Mouse (Mus musculus): ENCODE measurements at regions not wholly inside any gene's neighbourhood (a gene's known extent, or its start where the extent isn't known, plus 50 kb on each side); places are given as distances from the start of the nearest gene placed in this dataset.

GRCm38 (mm10) chr3:148633291-148633690, 357.1 kb downstream of the Adgrl2 start:
- H3K27ac ChIP-seq (replicated peaks; ENCODE audit: low read depth, low read length) = no peak overlapping the region

GRCm38 (mm10) chr3:148632449-148632848, 357.9 kb downstream of the Adgrl2 start:
- H3K4me3 ChIP-seq (ENCODE audit: insufficient read depth, low read depth, low read length) = no peak overlapping the region
- no peak overlapping the region for H3K27ac ChIP-seq (replicated peaks; ENCODE audit: low read depth, low read length)
- no peaks in the 10 kb centered on the region for H3K4me1 ChIP-seq (ENCODE audit: control insufficient read depth, insufficient read depth, insufficient read length, low read length)

More at GRCm38 (mm10) chr3:148633291-148633690, 357.1 kb downstream of the Adgrl2 start:
- H3K4me3 ChIP-seq (ENCODE audit: insufficient read depth, low read depth, low read length) = no peak overlapping the region
- no peaks in the 10 kb centered on the region for H3K4me1 ChIP-seq (ENCODE audit: control insufficient read depth, insufficient read depth, insufficient read length, low read length)

- H3K27ac ChIP-seq (replicated peaks; ENCODE audit: low read depth, low read length) = no peak overlapping the region
- H3K4me3 ChIP-seq (ENCODE audit: insufficient read depth, low read depth, low read length) = no peak overlapping the region
- H3K4me1 ChIP-seq (ENCODE audit: control insufficient read depth, insufficient read depth, insufficient read length, low read length) = no peaks in the 10 kb centered on the region
Observed at GRCm38 (mm10) chr3:148631415-148632192, 358.8 kb downstream of the Adgrl2 start.

- H3K27ac ChIP-seq (replicated peaks; ENCODE audit: low read depth, low read length) = no peak overlapping the region
- H3K4me3 ChIP-seq (ENCODE audit: insufficient read depth, low read depth, low read length) = no peak overlapping the region
- H3K4me1 ChIP-seq (ENCODE audit: control insufficient read depth, insufficient read depth, insufficient read length, low read length) = no peaks in the 10 kb centered on the region
Observed at GRCm38 (mm10) chr3:148630865-148631264, 359.5 kb downstream of the Adgrl2 start.

GRCm38 (mm10) chr3:148614971-148615671, 375.2 kb downstream of the Adgrl2 start:
- Histone ChIP-seq H3K27ac (replicated peaks; ENCODE audit: low read depth, low read length) (no peak overlapping the region), H3K4me1 (ENCODE audit: control insufficient read depth, insufficient read depth, insufficient read length, low read length) (no peaks in the 10 kb centered on the region), H3K4me3 (ENCODE audit: insufficient read depth, low read depth, low read length) (no peak overlapping the region)

GRCm38 (mm10) chr3:148613443-148613842, 376.9 kb downstream of the Adgrl2 start:
- Histone ChIP-seq H3K27ac (replicated peaks; ENCODE audit: low read depth, low read length) (no peak overlapping the region), H3K4me3 (ENCODE audit: insufficient read depth, low read depth, low read length) (no peak overlapping the region), H3K4me1 (ENCODE audit: control insufficient read depth, insufficient read depth, insufficient read length, low read length) (no peaks in the 10 kb centered on the region)

GRCm38 (mm10) chr3:148603276-148603675, 387.1 kb downstream of the Adgrl2 start:
- no peak overlapping the region for H3K27ac ChIP-seq (replicated peaks; ENCODE audit: low read depth, low read length)
- H3K4me1 ChIP-seq (ENCODE audit: control insufficient read depth, insufficient read depth, insufficient read length, low read length) = no peaks in the 10 kb centered on the region
- no peak overlapping the region for H3K4me3 ChIP-seq (ENCODE audit: insufficient read depth, low read depth, low read length)

- Histone ChIP-seq H3K4me1 (ENCODE audit: control insufficient read depth, insufficient read depth, insufficient read length, low read length) (no peaks in the 10 kb centered on the region), H3K27ac (replicated peaks; ENCODE audit: low read depth, low read length) (no peak overlapping the region), H3K4me3 (ENCODE audit: insufficient read depth, low read depth, low read length) (no peak overlapping the region)
Observed at GRCm38 (mm10) chr3:148602730-148603255, 387.6 kb downstream of the Adgrl2 start.

GRCm38 (mm10) chr3:148595561-148595960, 394.8 kb downstream of the Adgrl2 start:
- Histone ChIP-seq H3K4me3 (ENCODE audit: insufficient read depth, low read depth, low read length) (no peak overlapping the region), H3K4me1 (ENCODE audit: control insufficient read depth, insufficient read depth, insufficient read length, low read length) (no peaks in the 10 kb centered on the region), H3K27ac (replicated peaks; ENCODE audit: low read depth, low read length) (no peak overlapping the region)

GRCm38 (mm10) chr3:148589556-148589955, 400.8 kb downstream of the Adgrl2 start:
- Histone ChIP-seq H3K4me3 (ENCODE audit: insufficient read depth, low read depth, low read length) (no peak overlapping the region), H3K4me1 (ENCODE audit: control insufficient read depth, insufficient read depth, insufficient read length, low read length) (no peaks in the 10 kb centered on the region), H3K27ac (replicated peaks; ENCODE audit: low read depth, low read length) (no peak overlapping the region)

- H3K27ac ChIP-seq (replicated peaks; ENCODE audit: low read depth, low read length) = no peak overlapping the region
- no peaks in the 10 kb centered on the region for H3K4me1 ChIP-seq (ENCODE audit: control insufficient read depth, insufficient read depth, insufficient read length, low read length)
- no peak overlapping the region for H3K4me3 ChIP-seq (ENCODE audit: insufficient read depth, low read depth, low read length)
Observed at GRCm38 (mm10) chr3:148575735-148576134, 414.6 kb downstream of the Adgrl2 start.

GRCm38 (mm10) chr3:148572493-148572892, 417.9 kb downstream of the Adgrl2 start:
- no peak overlapping the region for H3K27ac ChIP-seq (replicated peaks; ENCODE audit: low read depth, low read length)
- H3K4me3 ChIP-seq (ENCODE audit: insufficient read depth, low read depth, low read length) = no peak overlapping the region
- H3K4me1 ChIP-seq (ENCODE audit: control insufficient read depth, insufficient read depth, insufficient read length, low read length) = no peaks in the 10 kb centered on the region

GRCm38 (mm10) chr3:148564716-148565115, 425.6 kb downstream of the Adgrl2 start:
- H3K4me1 ChIP-seq (ENCODE audit: control insufficient read depth, insufficient read depth, insufficient read length, low read length) = no peaks in the 10 kb centered on the region
- H3K4me3 ChIP-seq (ENCODE audit: insufficient read depth, low read depth, low read length) = no peak overlapping the region
- no peak overlapping the region for H3K27ac ChIP-seq (replicated peaks; ENCODE audit: low read depth, low read length)

GRCm38 (mm10) chr3:148561211-148561610, 429.1 kb downstream of the Adgrl2 start:
- Histone ChIP-seq H3K4me3 (ENCODE audit: insufficient read depth, low read depth, low read length) (no peak overlapping the region), H3K4me1 (ENCODE audit: control insufficient read depth, insufficient read depth, insufficient read length, low read length) (no peaks in the 10 kb centered on the region), H3K27ac (replicated peaks; ENCODE audit: low read depth, low read length) (no peak overlapping the region)

- Histone ChIP-seq H3K4me1 (ENCODE audit: control insufficient read depth, insufficient read depth, insufficient read length, low read length) (no peaks in the 10 kb centered on the region), H3K4me3 (ENCODE audit: insufficient read depth, low read depth, low read length) (no peak overlapping the region)
Observed at GRCm38 (mm10) chr3:148559752-148560460, 430.4 kb downstream of the Adgrl2 start.

More at GRCm38 (mm10) chr3:148559752-148560460, 430.4 kb downstream of the Adgrl2 start:
- H3K27ac ChIP-seq (replicated peaks; ENCODE audit: low read depth, low read length) = no peak overlapping the region
